Mouse (Mus musculus) intestine, embryonic 14.5 days (tissue): ENCODE results near the gene Tsks. TPM values are rescaled to one million over a fixed set of nuclear protein-coding genes. Genes with fewer than 3 reads are reported as not detected.

ENCODE experiments used
- ATAC-seq: fragments of 200-750 bp; cut with Nextera tagmentation; replicated peaks from 2 replicates; pipeline ENCODE4 v1.8.0; 2017; ENCODE audit warnings: low read depth, moderate number of reproducible peaks, moderate TSS enrichment, moderate library complexity; ENCODE audit not compliant: low FRiP score, low TSS enrichment
- DNase-seq: peaks from one replicate; pipeline ENCODE4 v3.0.0-alpha.2; 2018; ENCODE audit warnings: low spot score
- H3K27ac ChIP-seq: fragments of 300-500 bp; sonication (generic); 2 replicates; pipeline ENCODE4 v1.5.1; 2014; ENCODE audit warnings: low read depth, mild to moderate bottlenecking, control low read depth
- H3K27me3 ChIP-seq: fragments of 300-500 bp; sonication (generic); replicated peaks from 2 replicates; pipeline ENCODE4 v1.6.1; 2014; ENCODE audit warnings: low read length, control low read depth; ENCODE audit not compliant: control insufficient read depth, insufficient read depth
- H3K36me3 ChIP-seq: fragments of 300-500 bp; sonication (generic); 2 replicates; pipeline ENCODE4 v1.6.1; 2014; ENCODE audit warnings: low read length, control low read depth; ENCODE audit not compliant: control insufficient read depth, insufficient read depth
- H3K4me1 ChIP-seq: fragments of 300-500 bp; sonication (generic); replicated peaks from 2 replicates; pipeline ENCODE4 v1.6.1; 2014; ENCODE audit warnings: low read length, control low read depth, mixed read lengths; ENCODE audit not compliant: control insufficient read depth, insufficient read depth
- H3K4me2 ChIP-seq: fragments of 300-500 bp; sonication (generic); 2 replicates; pipeline ENCODE4 v1.6.1; 2014; ENCODE audit warnings: low read length
- H3K4me3 ChIP-seq: fragments of 300-500 bp; sonication (generic); 2 replicates; pipeline ENCODE4 v1.5.1; 2014; ENCODE audit warnings: low read depth, low read length, control low read depth, mixed read lengths
- H3K9ac ChIP-seq: fragments of 300-500 bp; sonication (generic); 2 replicates; pipeline ENCODE4 v1.6.1; 2014; ENCODE audit warnings: mild to moderate bottlenecking, low read length
- H3K9me3 ChIP-seq: fragments of 300-500 bp; sonication (generic); 2 replicates; pipeline ENCODE4 v1.6.1; 2016; ENCODE audit warnings: low read length, control low read depth; ENCODE audit not compliant: control insufficient read depth
- WGBS: fragments of 180-500 bp; shearing (Covaris S2); extraction: QIAGEN DNeasy Blood & Tissue Kit; methylation state at CpG from one replicate; pipeline ENCODE4 v1.1.7; 2014; 5-methylcytosine and 5-hydroxymethylcytosine counted together
- polyA plus RNA-seq: library from polyadenylated mRNA; unstranded; fragments of >200 nt; fragmentation: Nextera tagmentation; extraction: Ambion mirVana; gene quantifications from 2 replicates; pipeline ENCODE4 v1.2.1, GENCODE M21; 2014

Tsks gene
- polyA plus RNA-seq, 1 experiment from 2014 or later: not detected

- 84% methylated on average over 21 of the region's 21 CpGs for WGBS
- Histone ChIP-seq H3K27ac (no peak overlapping the region), H3K9ac (no peak overlapping the region), H3K4me2 (no peak overlapping the region), H3K36me3 (peaks cover 67% of the 10 kb centered on the region), H3K4me1 (peaks cover 18% of the 10 kb centered on the region), H3K4me3 (no peak overlapping the region), H3K27me3 (no peaks in the 10 kb centered on the region), H3K9me3 (no peaks in the 10 kb centered on the region)
- DNase-seq: no peak
- ATAC-seq: no peak
Observed at GRCm38 (mm10) chr7:45000539-45001114, 57.6 kb downstream of the Tsks start.

- no peak overlapping the region for H3K4me3 ChIP-seq
- H3K4me1 ChIP-seq: peaks cover 7% of the 10 kb centered on the region; the same call in 1 of the 2 replicates
- H3K36me3 ChIP-seq: peaks cover 83% of the 10 kb centered on the region
- H3K27me3 ChIP-seq: no peaks in the 10 kb centered on the region
- WGBS: 79% methylated on average over 7 of the region's 7 CpGs
- no peak overlapping the region for H3K9ac ChIP-seq
- ATAC-seq: no peak
- H3K27ac ChIP-seq: no peak overlapping the region
- no peak overlapping the region for H3K4me2 ChIP-seq
- no peak for DNase-seq
- H3K9me3 ChIP-seq: no peaks in the 10 kb centered on the region
Observed at GRCm38 (mm10) chr7:45002440-45002839, 59.4 kb downstream of the Tsks start.

GRCm38 (mm10) chr7:45004546-45004945, 61.5 kb downstream of the Tsks start:
- Histone ChIP-seq H3K27ac (no peak overlapping the region), H3K9me3 (no peaks in the 10 kb centered on the region), H3K4me3 (no peak overlapping the region), H3K27me3 (no peaks in the 10 kb centered on the region), H3K36me3 (peaks cover 99% of the 10 kb centered on the region), H3K4me2 (no peak overlapping the region), H3K9ac (no peak overlapping the region), H3K4me1 (peaks cover 3% of the 10 kb centered on the region; the same call in 1 of the 2 replicates)
- DNase-seq (no peak), ATAC-seq (no peak)
- WGBS: 37% methylated on average over 3 of the region's 3 CpGs

- no peak overlapping the region for H3K4me2 ChIP-seq
- WGBS: 85% methylated on average over 6 of the region's 6 CpGs
- no peak overlapping the region for H3K4me3 ChIP-seq
- no peak for DNase-seq
- ATAC-seq: no peak
- H3K36me3 ChIP-seq: peaks cover 99% of the 10 kb centered on the region
- no peak overlapping the region for H3K9ac ChIP-seq
- no peaks in the 10 kb centered on the region for H3K9me3 ChIP-seq
- no peaks in the 10 kb centered on the region for H3K27me3 ChIP-seq
- H3K4me1 ChIP-seq: no peaks in the 10 kb centered on the region
- H3K27ac ChIP-seq: no peak overlapping the region
Observed at GRCm38 (mm10) chr7:45005321-45005992, 62.5 kb downstream of the Tsks start.

GRCm38 (mm10) chr7:45006503-45006902, 63.5 kb downstream of the Tsks start:
- no peak overlapping the region for H3K27ac ChIP-seq
- ATAC-seq (no peak), DNase-seq (no peak)
- no peaks in the 10 kb centered on the region for H3K9me3 ChIP-seq
- H3K4me1 ChIP-seq: no peaks in the 10 kb centered on the region
- no peaks in the 10 kb centered on the region for H3K27me3 ChIP-seq
- H3K4me2 ChIP-seq: no peak overlapping the region
- peaks cover 97% of the 10 kb centered on the region for H3K36me3 ChIP-seq
- H3K4me3 ChIP-seq: no peak overlapping the region
- no peak overlapping the region for H3K9ac ChIP-seq
- WGBS: 93% methylated on average over 12 of the region's 12 CpGs

GRCm38 (mm10) chr7:45007141-45007540, 64.1 kb downstream of the Tsks start:
- H3K9me3 ChIP-seq: no peaks in the 10 kb centered on the region
- ATAC-seq (no peak), DNase-seq (no peak)
- H3K27me3 ChIP-seq: no peaks in the 10 kb centered on the region
- peaks cover 97% of the 10 kb centered on the region for H3K36me3 ChIP-seq
- H3K9ac ChIP-seq: no peak overlapping the region
- H3K4me3 ChIP-seq: no peak overlapping the region
- H3K4me2 ChIP-seq: no peak overlapping the region
- no peaks in the 10 kb centered on the region for H3K4me1 ChIP-seq
- no peak overlapping the region for H3K27ac ChIP-seq
- WGBS: 93% methylated on average over 29 of the region's 29 CpGs

Other genes starting within 250 kb of the Tsks start
- not detected in 2 replicates for gene Izumo2, start 234.5 kb upstream of the Tsks start, polyA plus RNA-seq
- gene Vrk3, start 194.8 kb upstream of the Tsks start, polyA plus RNA-seq: 38.0 and 40.3 TPM in 2 replicates
- 3.6 and 4.2 TPM in 2 replicates for gene Zfp473, start 192.2 kb upstream of the Tsks start, polyA plus RNA-seq
- gene Nup62, start 127.1 kb upstream of the Tsks start, polyA plus RNA-seq: 65.8 and 68.8 TPM in 2 replicates
- 2.0 TPM in 2 replicates for gene Il4i1, start 126.8 kb upstream of the Tsks start, polyA plus RNA-seq
- gene Atf5, start 126.5 kb upstream of the Tsks start, polyA plus RNA-seq: 2.4 and 3.0 TPM in 2 replicates
- 63.7 and 68.0 TPM in 2 replicates for gene Akt1s1, start 94.2 kb upstream of the Tsks start, polyA plus RNA-seq
- gene Tbc1d17, start 94.1 kb upstream of the Tsks start, polyA plus RNA-seq: 72.4 and 74.8 TPM in 2 replicates
- 26.4 and 29.7 TPM in 2 replicates for gene Pnkp, start 86.1 kb upstream of the Tsks start, polyA plus RNA-seq
- gene Ptov1, start 73.4 kb upstream of the Tsks start, polyA plus RNA-seq: 318 and 338 TPM in 2 replicates
- gene Med25, start 50.5 kb upstream of the Tsks start, polyA plus RNA-seq: 66.2 and 75.8 TPM in 2 replicates
- gene Fuz, start 47.1 kb upstream of the Tsks start, polyA plus RNA-seq: 17.8 and 19.7 TPM in 2 replicates
- gene Ap2a1, start 13.7 kb upstream of the Tsks start, polyA plus RNA-seq: 62.9 and 68.3 TPM in 2 replicates
- gene Cpt1c, start 31.6 kb downstream of the Tsks start, polyA plus RNA-seq: 21.9 and 24.7 TPM in 2 replicates
- gene Prmt1, start 43.4 kb downstream of the Tsks start, polyA plus RNA-seq: 208 and 211 TPM in 2 replicates
- gene Irf3, start 54.4 kb downstream of the Tsks start, polyA plus RNA-seq: 84.3 and 91.7 TPM in 2 replicates
- 54.3 and 55.2 TPM in 2 replicates for gene Bcl2l12, start 55.5 kb downstream of the Tsks start, polyA plus RNA-seq
- gene Scaf1, start 73.2 kb downstream of the Tsks start, polyA plus RNA-seq: 45.3 and 49.4 TPM in 2 replicates
- gene Rras, start 74.8 kb downstream of the Tsks start, polyA plus RNA-seq: 69.1 and 70.2 TPM in 2 replicates
- 14.0 and 15.0 TPM in 2 replicates for gene Prr12, start 109.7 kb downstream of the Tsks start, polyA plus RNA-seq
- gene Nosip, start 119.2 kb downstream of the Tsks start, polyA plus RNA-seq: 57.2 and 63.0 TPM in 2 replicates
- gene Prrg2, start 119.5 kb downstream of the Tsks start, polyA plus RNA-seq: 21.8 and 24.0 TPM in 2 replicates
- gene Rcn3, start 149.0 kb downstream of the Tsks start, polyA plus RNA-seq: 313 and 323 TPM in 2 replicates
- 64.1 and 65.1 TPM in 2 replicates for gene Fcgrt, start 160.6 kb downstream of the Tsks start, polyA plus RNA-seq
- gene Rps11, start 181.2 kb downstream of the Tsks start, polyA plus RNA-seq: 1,923 and 1,961 TPM in 2 replicates
- gene Rpl13a, start 185.6 kb downstream of the Tsks start, polyA plus RNA-seq: 1,687 and 1,710 TPM in 2 replicates
- gene Gm45713, start 193.0 kb downstream of the Tsks start, polyA plus RNA-seq: 0.72 and 0.81 TPM in 2 replicates
- gene Flt3l, start 193.2 kb downstream of the Tsks start, polyA plus RNA-seq: 1.3 and 2.1 TPM in 2 replicates
- gene Pih1d1, start 211.1 kb downstream of the Tsks start, polyA plus RNA-seq: 108 and 113 TPM in 2 replicates
- gene Aldh16a1, start 211.4 kb downstream of the Tsks start, polyA plus RNA-seq: 50.9 and 66.6 TPM in 2 replicates
- 0.07 TPM in 1 of 2 replicates, not detected in the other for gene Slc17a7, start 220.7 kb downstream of the Tsks start, polyA plus RNA-seq
- not detected in 2 replicates for gene Gfy, start 236.4 kb downstream of the Tsks start, polyA plus RNA-seq
- gene Pth2, start 237.8 kb downstream of the Tsks start, polyA plus RNA-seq: not detected in 2 replicates